Mouse (Mus musculus): ENCODE data around the gene Rbm4. TPM values are rescaled to one million over a fixed set of nuclear protein-coding genes. Genes with fewer than 3 reads are reported as not detected.
"Not testable (repeated sequence)": the region's sequence is repeated elsewhere in the genome, so short reads cannot be mapped to it uniquely, and the experiment has no call there.

Gene Rbm4
- polyA plus RNA-seq, 1 experiment from 2014 or later: 69.6 TPM

DNA sequence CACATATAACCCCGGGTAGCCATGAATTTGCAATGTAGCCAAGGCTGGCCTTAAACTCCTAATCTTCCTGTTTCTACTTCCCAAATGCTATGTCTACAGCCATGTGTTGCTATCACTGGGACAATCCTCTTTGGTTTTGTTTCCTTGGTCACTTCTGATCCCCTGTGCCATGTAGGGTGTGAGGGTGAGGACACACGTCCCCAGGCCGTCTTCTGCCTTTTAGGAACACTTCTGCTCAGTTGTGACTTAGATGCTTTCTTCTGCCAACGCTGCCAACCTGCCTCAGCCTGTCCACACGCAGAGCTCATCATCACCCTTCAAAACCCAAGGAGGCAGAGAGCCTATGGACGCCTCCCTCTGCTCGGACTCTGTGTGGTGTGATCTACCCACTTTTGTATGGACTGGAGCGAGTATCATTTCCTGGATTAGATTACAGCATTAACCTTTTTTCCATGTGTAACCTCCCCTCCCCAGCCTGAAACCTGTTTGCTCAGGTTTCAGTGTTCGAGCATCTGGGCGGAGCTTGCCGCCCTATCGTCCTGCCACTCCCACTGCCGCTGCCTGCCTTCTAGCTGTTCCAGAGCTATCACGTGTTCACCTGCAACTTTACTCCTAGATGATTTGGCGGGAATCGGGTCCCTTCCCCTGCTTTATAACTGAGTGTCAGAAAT lies 34.9 kb upstream of the Rbm4 start:
- Histone ChIP-seq H3K4me1 (ENCODE audit: control insufficient read depth, insufficient read depth, low read length) (no peaks in the 10 kb centered on the region), H3K9me3 (ENCODE audit: control insufficient read depth, low read length) (no peaks in the 10 kb centered on the region), H3K4me3 (ENCODE audit: low read length) (no peak overlapping the region), H3K9ac (ENCODE audit: low read depth, low read length) (no peak overlapping the region), H3K36me3 (ENCODE audit: control insufficient read depth, insufficient read depth, low read length) (peaks cover 8% of the 10 kb centered on the region), H3K27ac (ENCODE audit: low read depth, low read length) (no peak overlapping the region), H3K4me2 (replicated peaks; ENCODE audit: low read depth, low read length) (peak overlapping the region; percentile 17; the same call in 1 of the 2 replicates), H3K27me3 (ENCODE audit: control insufficient read depth, insufficient read depth, low read length) (no peaks in the 10 kb centered on the region)
- 39% methylated on average over 16 of the region's 16 CpGs for WGBS
- ATAC-seq (ENCODE audit: low FRiP score, low TSS enrichment): no peak

GRCm38 (mm10) chr19:4820678-4821303 lies 27.1 kb upstream of the Rbm4 start:
- H3K27ac ChIP-seq (ENCODE audit: low read depth, low read length): no peak overlapping the region

GRCm38 (mm10) chr19:4817182-4817835 lies 23.6 kb upstream of the Rbm4 start:
- no peak overlapping the region for H3K27ac ChIP-seq (ENCODE audit: low read depth, low read length)
- no peaks in the 10 kb centered on the region for H3K27me3 ChIP-seq (ENCODE audit: control insufficient read depth, insufficient read depth, low read length)
- no peaks in the 10 kb centered on the region for H3K4me1 ChIP-seq (ENCODE audit: control insufficient read depth, insufficient read depth, low read length)
- no peak for ATAC-seq (ENCODE audit: low FRiP score, low TSS enrichment)
- no peaks in the 10 kb centered on the region for H3K9me3 ChIP-seq (ENCODE audit: control insufficient read depth, low read length)
- H3K4me2 ChIP-seq (replicated peaks; ENCODE audit: low read depth, low read length): no peak overlapping the region
- no peak overlapping the region for H3K9ac ChIP-seq (ENCODE audit: low read depth, low read length)
- H3K36me3 ChIP-seq (ENCODE audit: control insufficient read depth, insufficient read depth, low read length): no peaks in the 10 kb centered on the region
- H3K4me3 ChIP-seq (ENCODE audit: low read length): no peak overlapping the region
- 59% methylated on average over 1 of the region's 1 CpGs for WGBS

More at GRCm38 (mm10) chr19:4820678-4821303, 27.1 kb upstream of the Rbm4 start:
- ATAC-seq (ENCODE audit: low FRiP score, low TSS enrichment): no peak
- H3K27me3 ChIP-seq (ENCODE audit: control insufficient read depth, insufficient read depth, low read length): no peaks in the 10 kb centered on the region
- H3K4me3 ChIP-seq (ENCODE audit: low read length): no peak overlapping the region
- peaks cover 8% of the 10 kb centered on the region for H3K36me3 ChIP-seq (ENCODE audit: control insufficient read depth, insufficient read depth, low read length)
- no peak overlapping the region for H3K9ac ChIP-seq (ENCODE audit: low read depth, low read length)
- H3K4me2 ChIP-seq (replicated peaks; ENCODE audit: low read depth, low read length): no peak overlapping the region
- H3K4me1 ChIP-seq (ENCODE audit: control insufficient read depth, insufficient read depth, low read length): no peaks in the 10 kb centered on the region
- H3K9me3 ChIP-seq (ENCODE audit: control insufficient read depth, low read length): no peaks in the 10 kb centered on the region
- 77% methylated on average over 5 of the region's 5 CpGs for WGBS

DNA sequence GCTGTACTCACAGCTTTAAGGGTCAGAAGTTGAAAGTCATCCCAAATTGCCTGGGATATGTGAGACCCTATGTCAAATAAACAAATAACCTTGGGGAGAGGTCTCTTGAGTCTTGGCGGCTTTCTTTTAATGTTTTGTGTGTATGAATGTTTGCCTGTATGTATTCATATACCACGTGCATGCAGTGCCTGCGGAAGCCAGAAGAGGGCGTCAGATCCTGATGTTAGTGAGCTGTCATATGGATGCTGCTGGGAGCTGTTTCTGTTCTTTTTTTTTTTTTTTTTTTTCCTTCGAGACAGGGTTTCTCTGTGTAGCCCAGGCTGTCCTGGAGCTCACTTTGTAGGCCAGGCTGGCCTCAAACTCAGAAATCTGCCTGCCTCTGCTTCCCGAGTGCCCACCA lies 19.3 kb upstream of the Rbm4 start:
- Histone ChIP-seq H3K4me2 (replicated peaks; ENCODE audit: low read depth, low read length) (no peak overlapping the region), H3K9ac (ENCODE audit: low read depth, low read length) (no peak overlapping the region), H3K4me3 (ENCODE audit: low read length) (no peak overlapping the region), H3K4me1 (ENCODE audit: control insufficient read depth, insufficient read depth, low read length) (peaks cover 17% of the 10 kb centered on the region), H3K27ac (ENCODE audit: low read depth, low read length) (no peak overlapping the region), H3K36me3 (ENCODE audit: control insufficient read depth, insufficient read depth, low read length) (no peaks in the 10 kb centered on the region), H3K27me3 (ENCODE audit: control insufficient read depth, insufficient read depth, low read length) (no peaks in the 10 kb centered on the region), H3K9me3 (ENCODE audit: control insufficient read depth, low read length) (no peaks in the 10 kb centered on the region)
- ATAC-seq (ENCODE audit: low FRiP score, low TSS enrichment): no peak
- WGBS: 87% methylated on average over 6 of the region's 6 CpGs

DNA sequence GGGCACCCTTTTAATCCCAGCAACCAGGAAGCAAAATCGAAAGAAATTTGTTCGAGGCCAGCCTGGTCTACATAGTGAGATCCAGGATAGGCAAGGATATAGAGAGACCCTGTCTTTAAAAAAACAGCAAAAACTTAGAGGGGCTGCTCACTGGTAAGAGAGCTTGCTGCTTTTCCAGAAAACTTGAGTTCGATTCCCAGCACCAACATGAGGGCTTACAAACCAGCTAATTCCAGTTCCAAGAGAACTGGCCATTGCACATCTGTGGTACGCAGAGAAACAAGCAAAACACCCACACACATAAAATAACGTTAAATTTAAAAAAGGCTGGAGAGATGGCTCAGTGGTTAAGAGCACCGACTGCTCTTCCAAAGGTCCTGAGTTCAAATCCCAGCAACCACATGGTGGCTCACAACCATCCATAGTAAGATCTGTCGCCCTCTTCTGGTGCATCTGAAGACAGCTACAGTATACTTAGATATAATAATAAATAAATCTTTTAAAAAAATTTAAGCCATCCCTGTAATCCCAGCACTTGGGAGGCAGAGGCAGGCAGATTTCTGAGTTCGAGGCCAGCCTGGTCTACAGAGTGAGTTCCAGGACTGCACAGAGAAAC lies 18.7 kb upstream of the Rbm4 start:
- H3K36me3 ChIP-seq (ENCODE audit: control insufficient read depth, insufficient read depth, low read length); ATAC-seq (ENCODE audit: low FRiP score, low TSS enrichment); H3K27me3 ChIP-seq (ENCODE audit: control insufficient read depth, insufficient read depth, low read length); H3K9me3 ChIP-seq (ENCODE audit: control insufficient read depth, low read length): not testable (repeated sequence)
- Histone ChIP-seq H3K4me1 (ENCODE audit: control insufficient read depth, insufficient read depth, low read length) (peaks cover 21% of the 10 kb centered on the region), H3K9ac (ENCODE audit: low read depth, low read length) (peak overlapping the region; percentile 90), H3K4me2 (replicated peaks; ENCODE audit: low read depth, low read length) (peak overlapping the region; percentile 51), H3K4me3 (ENCODE audit: low read length) (peak overlapping the region; percentile 96), H3K27ac (ENCODE audit: low read depth, low read length) (peak overlapping the region; percentile 93; the same call in 1 of the 2 replicates)
- WGBS: 80% methylated on average over 8 of the region's 8 CpGs

GRCm38 (mm10) chr19:4811909-4812242 lies 18.2 kb upstream of the Rbm4 start:
- peak overlapping the region; percentile 51 for H3K4me2 ChIP-seq (replicated peaks; ENCODE audit: low read depth, low read length)
- WGBS: 4% methylated on average over 12 of the region's 12 CpGs
- H3K4me3 ChIP-seq (ENCODE audit: low read length): peak overlapping the region; percentile 96
- no peaks in the 10 kb centered on the region for H3K36me3 ChIP-seq (ENCODE audit: control insufficient read depth, insufficient read depth, low read length)
- no peaks in the 10 kb centered on the region for H3K9me3 ChIP-seq (ENCODE audit: control insufficient read depth, low read length)
- no peaks in the 10 kb centered on the region for H3K27me3 ChIP-seq (ENCODE audit: control insufficient read depth, insufficient read depth, low read length)
- peak overlapping the region; percentile 90 for H3K9ac ChIP-seq (ENCODE audit: low read depth, low read length)
- ATAC-seq (ENCODE audit: low FRiP score, low TSS enrichment): peak; percentile 34; the same call in 1 of the 2 replicates
- H3K27ac ChIP-seq (ENCODE audit: low read depth, low read length): peak overlapping the region; percentile 93
- peaks cover 21% of the 10 kb centered on the region for H3K4me1 ChIP-seq (ENCODE audit: control insufficient read depth, insufficient read depth, low read length)

DNA sequence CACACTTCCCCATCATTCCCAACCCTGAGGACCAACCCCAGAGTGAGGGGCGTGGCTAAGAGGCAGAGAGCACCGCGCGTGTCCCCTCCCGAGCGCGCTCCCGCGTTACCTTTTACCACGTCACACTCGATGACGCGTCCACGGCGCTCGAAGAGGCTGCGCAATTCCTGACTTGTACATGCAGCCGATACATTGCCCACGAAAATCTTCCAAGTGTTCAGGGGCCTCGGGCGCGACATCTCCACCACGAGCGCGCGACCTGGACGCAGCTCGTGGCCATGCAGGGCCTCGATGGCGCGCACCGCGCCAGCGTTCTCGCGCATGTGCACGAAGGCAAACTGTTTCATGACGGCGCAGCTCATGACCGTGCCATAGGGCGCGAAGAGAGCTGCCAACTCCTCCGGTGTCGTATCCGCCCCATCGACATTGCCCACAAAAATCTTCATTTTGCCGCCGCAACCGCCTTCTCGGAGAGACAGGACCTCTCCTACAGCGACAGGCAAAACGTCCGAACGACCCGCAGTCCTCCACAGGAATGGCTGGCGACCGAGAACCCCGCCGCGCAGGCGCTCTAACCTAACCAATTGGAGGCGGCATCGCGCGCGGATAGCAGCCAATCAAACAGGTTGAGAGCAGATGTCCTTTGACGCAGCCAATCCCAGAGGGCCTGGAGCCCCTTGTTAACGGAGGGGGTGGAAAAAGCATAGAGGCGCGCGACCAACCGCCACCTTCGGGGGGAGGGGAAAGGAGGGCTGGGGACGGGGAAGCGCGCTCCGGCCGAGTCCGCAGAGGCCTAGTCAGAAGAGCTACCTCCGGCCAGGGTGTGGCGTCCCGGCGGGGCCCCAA lies 17.6 kb upstream of the Rbm4 start, which contains the start of the genes Gm21992 and Rbm14:
TSS of gene Gm21992 (minus strand) at position 550 of the 846 bp plus-strand sequence.
TSS of gene Rbm14 (minus strand) at position 572 of the 846 bp plus-strand sequence.
- peak within 1 kb of the TSS; percentile 90 for H3K9ac ChIP-seq (ENCODE audit: low read depth, low read length)
- no peaks in the 10 kb centered on the region for H3K9me3 ChIP-seq (ENCODE audit: control insufficient read depth, low read length)
- peak within 1 kb of the TSS; percentile 77 for H3K4me2 ChIP-seq (replicated peaks; ENCODE audit: low read depth, low read length)
- H3K4me1 ChIP-seq (ENCODE audit: control insufficient read depth, insufficient read depth, low read length): peaks cover 21% of the 10 kb centered on the region
- under 1% methylated on average over 82 of the region's 83 CpGs for WGBS
- H3K27ac ChIP-seq (ENCODE audit: low read depth, low read length): peak within 1 kb of the TSS; percentile 94
- H3K27me3 ChIP-seq (ENCODE audit: control insufficient read depth, insufficient read depth, low read length): no peaks in the 10 kb centered on the region
- ATAC-seq (ENCODE audit: low FRiP score, low TSS enrichment): peak; percentile 99
- no peaks in the 10 kb centered on the region for H3K36me3 ChIP-seq (ENCODE audit: control insufficient read depth, insufficient read depth, low read length)
- peak within 1 kb of the TSS; percentile 96 for H3K4me3 ChIP-seq (ENCODE audit: low read length)

GRCm38 (mm10) chr19:4810746-4811062 lies 17.0 kb upstream of the Rbm4 start:
- WGBS: 1% methylated on average over 17 of the region's 17 CpGs

More at GRCm38 (mm10) chr19:4810746-4811062, 17.0 kb upstream of the Rbm4 start:
- H3K27ac ChIP-seq (ENCODE audit: low read depth, low read length): peak overlapping the region; percentile 94
- peak overlapping the region; percentile 77 for H3K4me2 ChIP-seq (replicated peaks; ENCODE audit: low read depth, low read length)
- no peaks in the 10 kb centered on the region for H3K9me3 ChIP-seq (ENCODE audit: control insufficient read depth, low read length)
- no peaks in the 10 kb centered on the region for H3K36me3 ChIP-seq (ENCODE audit: control insufficient read depth, insufficient read depth, low read length)
- no peaks in the 10 kb centered on the region for H3K27me3 ChIP-seq (ENCODE audit: control insufficient read depth, insufficient read depth, low read length)
- peaks cover 21% of the 10 kb centered on the region for H3K4me1 ChIP-seq (ENCODE audit: control insufficient read depth, insufficient read depth, low read length)
- H3K4me3 ChIP-seq (ENCODE audit: low read length): peak overlapping the region; percentile 96
- ATAC-seq (ENCODE audit: low FRiP score, low TSS enrichment): no peak; the same call in 1 of the 2 replicates
- H3K9ac ChIP-seq (ENCODE audit: low read depth, low read length): peak overlapping the region; percentile 82

Data from kidney, embryonic 14.5 days (tissue).